Mouse (Mus musculus) forebrain, embryonic 14.5 days (tissue): ENCODE data around the gene Dab2ip. TPM values are rescaled to one million over a fixed set of nuclear protein-coding genes. Genes with fewer than 3 reads are reported as not detected.
A peak's percentile ranks its signal among the peaks of the same experiment; 100 is the strongest.

ENCODE experiments used
- ATAC-seq: fragments of 200-750 bp; cut with Nextera tagmentation; 2 replicates; pipeline ENCODE4 v1.8.0; 2017; ENCODE audit warnings: mild to moderate bottlenecking, moderate library complexity
- DNase-seq: peaks from one replicate; pipeline ENCODE4 v3.0.0-alpha.2; 2015; ENCODE audit warnings: low spot score
- H3K27ac ChIP-seq: fragments of 300-500 bp; sonication (generic); 2 replicates; pipeline ENCODE4 v1.5.1; 2014; ENCODE audit warnings: low read depth, mild to moderate bottlenecking, control low read depth, low read length, moderate library complexity
- H3K27me3 ChIP-seq: fragments of 300-500 bp; sonication (generic); replicated peaks from 2 replicates; pipeline ENCODE4 v1.6.1; 2014; ENCODE audit warnings: low read length, control low read depth, mixed read lengths; ENCODE audit not compliant: control insufficient read depth, insufficient read depth
- H3K36me3 ChIP-seq: fragments of 300-500 bp; sonication (generic); 2 replicates; pipeline ENCODE4 v1.6.1; 2014; ENCODE audit warnings: low read length, control low read depth; ENCODE audit not compliant: control insufficient read depth, insufficient read depth
- H3K4me1 ChIP-seq: fragments of 300-500 bp; sonication (generic); 2 replicates; pipeline ENCODE4 v1.6.1; 2014; ENCODE audit warnings: antibody characterized with exemption, low read length, control low read depth; ENCODE audit not compliant: control insufficient read depth, insufficient read depth
- H3K4me2 ChIP-seq: fragments of 300-500 bp; sonication (generic); 2 replicates; pipeline ENCODE4 v1.6.1; 2014; ENCODE audit warnings: mild to moderate bottlenecking, control low read depth, low read length
- H3K4me3 ChIP-seq: fragments of 300-500 bp; sonication (generic); 2 replicates; pipeline ENCODE4 v1.5.1; 2014; ENCODE audit warnings: low read depth, low read length, control low read depth
- H3K9ac ChIP-seq: fragments of 300-500 bp; sonication (generic); 2 replicates; pipeline ENCODE4 v1.6.1; 2014; ENCODE audit warnings: mild to moderate bottlenecking, low read length, control low read depth, moderate library complexity
- H3K9me3 ChIP-seq: fragments of 300-500 bp; sonication (generic); replicated peaks from 2 replicates; pipeline ENCODE4 v1.6.1; 2016; ENCODE audit warnings: low read length, control low read depth, mixed read lengths; ENCODE audit not compliant: control insufficient read depth
- WGBS: fragments of 180-500 bp; shearing (Covaris S2); extraction: QIAGEN DNeasy Blood & Tissue Kit; methylation state at CpG from one replicate; pipeline ENCODE4 v1.1.7; 2014; 5-methylcytosine and 5-hydroxymethylcytosine counted together
- polyA plus RNA-seq: library from polyadenylated mRNA; unstranded; fragments of >200 nt; fragmentation: Nextera tagmentation; extraction: Ambion mirVana; gene quantifications from 2 replicates; pipeline ENCODE4 v1.2.1, GENCODE M21; 2014

Dab2ip gene
- polyA plus RNA-seq, 1 experiment from 2014 or later, result 29.7 TPM

DNA sequence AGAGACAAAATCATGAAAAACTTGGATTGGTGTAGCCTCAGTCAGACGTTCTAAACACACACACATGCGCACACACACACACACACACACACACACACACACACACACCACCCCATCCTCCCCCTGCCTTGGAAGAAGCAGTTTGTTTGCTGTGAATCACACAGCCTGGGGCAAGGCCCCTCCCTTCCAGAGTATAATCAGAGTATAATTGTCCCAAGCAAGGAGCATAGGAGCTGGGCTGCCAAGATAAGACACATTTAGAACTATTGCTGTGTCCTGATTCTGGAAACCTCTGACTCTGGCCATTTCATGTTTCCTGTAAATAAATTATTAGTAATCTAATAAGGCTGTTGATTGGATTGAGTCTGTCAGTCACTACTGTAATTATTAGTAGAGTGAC lies 29.0 kb upstream of the Dab2ip start:
- no peaks in the 10 kb centered on the region for H3K9me3 ChIP-seq
- no peak overlapping the region for H3K27ac ChIP-seq
- no peak overlapping the region for H3K9ac ChIP-seq
- DNase-seq, result no peak
- ATAC-seq, result no peak
- WGBS, result 87% methylated on average over 2 of the region's 2 CpGs
- no peaks in the 10 kb centered on the region for H3K27me3 ChIP-seq
- no peak overlapping the region for H3K4me2 ChIP-seq
- no peaks in the 10 kb centered on the region for H3K36me3 ChIP-seq
- H3K4me1 ChIP-seq, result no peaks in the 10 kb centered on the region; the same call in 1 of the 2 replicates
- H3K4me3 ChIP-seq, result no peak overlapping the region

DNA sequence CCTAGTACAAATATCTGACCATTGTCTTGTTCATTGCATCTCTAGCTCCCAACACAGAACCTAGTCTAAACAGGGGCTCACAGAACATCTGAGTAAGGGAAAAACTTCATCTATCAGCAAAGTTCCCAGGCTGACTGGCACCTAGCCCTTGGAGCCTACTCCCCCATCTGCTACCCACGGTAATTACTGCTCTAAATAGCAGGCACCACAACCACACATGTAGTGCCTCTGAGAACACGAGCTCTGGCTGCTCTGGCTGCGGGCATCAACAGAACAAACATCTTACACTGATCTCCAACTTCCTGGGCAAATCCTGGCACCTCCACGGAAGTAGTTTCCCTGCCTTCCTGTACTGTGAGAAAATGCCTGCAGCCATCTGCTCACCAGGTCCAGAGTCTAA lies 28.2 kb upstream of the Dab2ip start:
- no peaks in the 10 kb centered on the region for H3K9me3 ChIP-seq
- no peaks in the 10 kb centered on the region; the same call in 1 of the 2 replicates for H3K4me1 ChIP-seq
- ATAC-seq (peak; percentile 63; the same call in 1 of the 2 replicates), DNase-seq (peak; percentile 71)
- H3K4me2 ChIP-seq, result no peak overlapping the region
- no peaks in the 10 kb centered on the region for H3K27me3 ChIP-seq
- H3K36me3 ChIP-seq, result no peaks in the 10 kb centered on the region
- no peak overlapping the region for H3K27ac ChIP-seq
- 63% methylated on average over 4 of the region's 4 CpGs for WGBS
- H3K4me3 ChIP-seq, result no peak overlapping the region
- no peak overlapping the region for H3K9ac ChIP-seq

DNA sequence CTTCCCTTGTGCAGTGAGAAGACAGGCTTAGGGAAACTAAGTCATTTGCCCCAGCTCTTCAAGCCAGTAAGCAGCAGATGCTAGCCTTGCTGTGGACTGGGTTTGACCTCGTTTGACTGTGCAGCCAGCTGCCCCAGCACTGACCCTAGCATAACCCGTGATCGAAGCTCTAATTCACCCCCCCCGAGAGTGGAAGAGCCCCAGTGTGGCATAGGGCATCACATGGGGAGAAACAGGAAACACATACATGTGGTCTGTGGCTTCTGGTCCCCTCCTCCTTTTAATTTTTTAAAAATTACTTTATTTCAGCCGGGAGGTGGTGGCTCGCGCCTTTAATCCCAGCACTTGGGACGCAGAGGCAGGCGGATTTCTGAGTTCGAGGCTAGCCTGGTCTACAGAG lies 27.3 kb upstream of the Dab2ip start:
- Histone ChIP-seq H3K9me3 (no peaks in the 10 kb centered on the region), H3K4me3 (no peak overlapping the region), H3K27ac (no peak overlapping the region), H3K4me1 (no peaks in the 10 kb centered on the region; the same call in 1 of the 2 replicates), H3K4me2 (no peak overlapping the region), H3K27me3 (no peaks in the 10 kb centered on the region), H3K36me3 (no peaks in the 10 kb centered on the region), H3K9ac (no peak overlapping the region)
- no peak for ATAC-seq
- DNase-seq, result no peak
- WGBS, result 91% methylated on average over 10 of the region's 10 CpGs

DNA sequence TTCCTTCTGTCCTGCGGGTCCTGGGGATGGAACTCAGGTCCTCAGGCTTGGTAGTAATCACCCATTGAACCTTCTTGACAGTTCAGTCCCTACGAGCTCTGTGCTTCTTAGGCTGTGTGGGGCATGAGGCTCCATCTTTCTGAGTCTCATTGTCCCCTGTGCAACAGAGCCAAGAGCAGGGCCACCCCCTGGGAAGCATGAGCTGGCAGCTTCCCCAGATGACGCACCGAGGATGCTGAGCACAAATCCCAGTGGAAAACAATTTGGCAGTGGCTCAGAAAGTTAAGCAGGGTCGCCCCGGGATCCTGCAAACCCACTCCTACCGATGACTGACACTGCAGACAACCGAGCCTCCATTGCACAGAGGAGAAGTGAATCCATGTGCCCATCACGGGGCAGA lies 24.4 kb upstream of the Dab2ip start:
- Histone ChIP-seq H3K4me2 (no peak overlapping the region), H3K27me3 (no peaks in the 10 kb centered on the region), H3K9me3 (no peaks in the 10 kb centered on the region), H3K9ac (no peak overlapping the region), H3K4me1 (no peaks in the 10 kb centered on the region; the same call in 1 of the 2 replicates), H3K4me3 (no peak overlapping the region), H3K36me3 (no peaks in the 10 kb centered on the region), H3K27ac (no peak overlapping the region)
- ATAC-seq (no peak; the same call in 1 of the 2 replicates), DNase-seq (peak; percentile 63)
- 43% methylated on average over 9 of the region's 9 CpGs for WGBS

DNA sequence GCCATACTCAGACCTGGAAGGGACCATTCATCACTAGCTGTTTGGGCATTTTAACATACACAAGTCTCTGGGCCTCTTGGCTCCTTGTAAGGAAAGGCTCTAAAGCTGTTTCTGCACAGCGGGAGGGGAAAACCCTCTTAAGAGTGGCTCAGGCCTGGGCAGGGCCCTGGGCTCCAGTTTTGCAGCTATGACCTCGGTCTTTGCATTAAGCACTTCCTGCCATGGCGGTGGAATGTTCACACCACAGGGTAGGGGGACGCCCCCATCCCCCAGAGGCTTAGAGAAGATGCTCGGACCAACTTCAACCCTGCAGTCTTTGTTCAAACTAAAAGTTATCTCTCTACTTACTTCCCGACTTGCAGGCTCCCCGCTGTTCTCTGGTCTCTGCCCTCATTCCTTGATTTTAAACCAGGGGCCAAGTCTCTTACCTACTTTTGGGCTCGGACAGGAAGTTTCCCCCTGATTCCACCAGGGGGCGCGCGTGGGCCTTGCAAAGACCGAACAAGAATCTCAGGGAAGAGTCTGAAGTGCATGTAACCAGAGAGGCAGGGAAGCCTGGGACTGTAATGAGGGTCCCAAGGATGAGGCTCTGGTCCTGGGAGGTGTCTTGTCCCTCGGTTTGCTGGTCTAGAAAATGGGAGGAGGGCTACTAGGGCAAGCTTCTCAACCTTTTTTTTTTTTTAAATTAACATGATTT lies 18.6 kb upstream of the Dab2ip start:
- no peaks in the 10 kb centered on the region for H3K4me1 ChIP-seq
- ATAC-seq, result peak; percentile 51; the same call in 1 of the 2 replicates
- no peaks in the 10 kb centered on the region for H3K9me3 ChIP-seq
- 5% methylated on average over 13 of the region's 13 CpGs for WGBS
- no peak overlapping the region for H3K9ac ChIP-seq
- no peaks in the 10 kb centered on the region for H3K36me3 ChIP-seq
- DNase-seq, result peak; percentile 88
- no peak overlapping the region for H3K4me3 ChIP-seq
- H3K27me3 ChIP-seq, result no peaks in the 10 kb centered on the region
- H3K4me2 ChIP-seq, result no peak overlapping the region
- no peak overlapping the region for H3K27ac ChIP-seq

DNA sequence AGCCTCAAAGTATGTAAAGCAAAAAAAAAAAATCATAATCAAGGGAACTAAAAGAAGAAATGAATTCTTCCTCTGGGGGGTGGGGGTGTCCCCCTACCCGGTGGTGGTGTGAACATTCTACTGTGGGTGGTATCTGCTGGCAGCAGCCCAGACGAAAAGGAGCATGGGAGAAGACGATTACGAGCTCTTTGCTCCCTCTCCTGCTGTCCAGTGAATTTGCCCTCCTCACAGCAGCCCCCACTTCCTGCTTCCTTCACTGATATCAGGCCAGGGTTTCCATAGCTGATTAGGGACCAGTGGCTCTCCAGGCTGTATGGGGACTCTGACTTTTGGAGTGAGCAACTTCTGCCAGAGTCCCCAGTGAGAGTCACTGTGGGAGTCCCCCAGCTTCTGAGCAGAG lies 17.3 kb upstream of the Dab2ip start:
- Histone ChIP-seq H3K36me3 (no peaks in the 10 kb centered on the region), H3K27me3 (no peaks in the 10 kb centered on the region), H3K4me3 (no peak overlapping the region), H3K27ac (no peak overlapping the region), H3K9ac (no peak overlapping the region), H3K4me1 (peaks cover 6% of the 10 kb centered on the region; the same call in 1 of the 2 replicates), H3K4me2 (no peak overlapping the region), H3K9me3 (no peaks in the 10 kb centered on the region)
- ATAC-seq, result no peak
- WGBS, result 42% methylated on average over 4 of the region's 4 CpGs
- no peak for DNase-seq

DNA sequence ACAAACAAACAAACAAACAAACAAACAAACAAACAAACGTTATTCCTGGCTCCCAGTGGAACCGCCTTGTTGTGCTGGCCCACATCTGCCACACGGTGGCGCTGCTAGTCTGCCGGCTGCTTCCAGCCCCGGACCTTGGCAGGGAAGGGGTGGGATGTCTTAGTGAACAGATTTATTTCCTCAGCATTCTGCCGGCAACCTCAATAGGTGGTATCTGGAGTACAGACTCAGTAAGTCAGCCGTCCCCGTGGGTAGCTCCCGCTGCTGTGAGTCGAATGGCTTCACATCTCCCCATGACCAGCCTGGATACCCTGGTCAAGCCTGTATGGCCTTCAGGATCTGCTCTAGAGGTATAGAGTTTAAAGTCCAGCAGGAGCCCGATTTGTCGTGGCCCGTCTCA lies 13.3 kb upstream of the Dab2ip start:
- DNase-seq (peak; percentile 92), ATAC-seq (peak; percentile 83)
- Histone ChIP-seq H3K9me3 (no peaks in the 10 kb centered on the region), H3K27me3 (no peaks in the 10 kb centered on the region), H3K36me3 (no peaks in the 10 kb centered on the region), H3K27ac (no peak overlapping the region), H3K4me3 (no peak overlapping the region), H3K4me2 (peak overlapping the region; percentile 47), H3K9ac (no peak overlapping the region), H3K4me1 (peaks cover 6% of the 10 kb centered on the region; the same call in 1 of the 2 replicates)
- WGBS, result 7% methylated on average over 14 of the region's 14 CpGs

DNA sequence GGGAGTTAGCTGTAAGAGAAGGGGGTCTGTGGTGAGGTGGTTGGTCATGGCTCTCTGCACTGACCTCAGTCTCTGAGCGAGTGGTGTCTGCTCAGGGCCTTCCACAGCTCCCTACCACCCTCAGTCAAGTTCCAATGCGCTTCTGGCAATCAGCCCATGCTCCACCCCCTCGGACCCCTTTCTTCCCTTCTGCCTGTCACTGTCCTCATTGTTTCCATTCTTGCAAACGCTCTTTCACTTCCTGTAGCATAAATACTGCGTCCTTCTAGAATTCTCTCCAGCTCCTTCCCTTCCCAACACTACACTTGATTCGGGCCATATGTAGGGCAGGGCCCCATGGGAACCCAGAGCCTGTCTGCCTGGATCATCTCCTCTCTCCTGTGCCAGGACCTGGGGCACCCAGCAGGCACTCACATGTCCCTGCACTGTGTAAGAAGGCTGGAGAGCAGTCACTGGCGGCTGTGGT lies 12.9 kb upstream of the Dab2ip start:
- no peak overlapping the region for H3K9ac ChIP-seq
- peak; percentile 64 for DNase-seq
- 16% methylated on average over 7 of the region's 7 CpGs for WGBS

DNA sequence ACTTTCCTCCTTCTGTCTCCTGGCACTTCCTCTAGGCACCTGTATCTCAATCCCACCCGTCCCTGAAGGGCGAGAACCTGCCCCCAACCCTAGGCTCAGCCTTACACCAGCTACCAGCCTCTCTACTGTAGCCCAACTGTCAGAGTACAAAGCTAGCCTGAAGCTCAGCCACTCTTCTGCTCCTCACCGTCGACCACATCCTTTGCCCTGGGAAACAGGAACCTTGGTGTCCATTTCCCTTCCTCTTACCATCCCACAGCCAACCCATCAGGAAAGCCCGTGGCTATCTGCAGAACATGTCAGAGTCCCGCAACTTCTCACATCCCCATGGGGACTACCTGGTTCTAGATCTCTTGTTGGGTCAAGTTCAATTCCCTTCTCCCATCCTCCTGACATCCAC lies 11.6 kb upstream of the Dab2ip start:
- no peaks in the 10 kb centered on the region for H3K9me3 ChIP-seq
- no peak overlapping the region for H3K4me3 ChIP-seq
- no peak for ATAC-seq
- H3K4me2 ChIP-seq, result no peak overlapping the region
- no peak overlapping the region for H3K9ac ChIP-seq
- H3K27ac ChIP-seq, result no peak overlapping the region
- no peaks in the 10 kb centered on the region for H3K36me3 ChIP-seq
- DNase-seq, result no peak
- 90% methylated on average over 6 of the region's 6 CpGs for WGBS
- peaks cover 6% of the 10 kb centered on the region; the same call in 1 of the 2 replicates for H3K4me1 ChIP-seq
- no peaks in the 10 kb centered on the region for H3K27me3 ChIP-seq

More for the DNA sequence above, 12.9 kb upstream of the Dab2ip start:
- Histone ChIP-seq H3K36me3 (no peaks in the 10 kb centered on the region), H3K9me3 (no peaks in the 10 kb centered on the region), H3K4me1 (peaks cover 6% of the 10 kb centered on the region; the same call in 1 of the 2 replicates), H3K4me2 (peak overlapping the region; percentile 47), H3K27me3 (no peaks in the 10 kb centered on the region), H3K27ac (no peak overlapping the region), H3K4me3 (no peak overlapping the region)
- peak; percentile 69 for ATAC-seq
